Mouse (Mus musculus) macrophage (primary cell): ENCODE data around the gene Gm15217. TPM values are rescaled to one million over a fixed set of nuclear protein-coding genes. Genes with fewer than 3 reads are reported as not detected.

Experiments used
- H3K27ac ChIP-seq: fragments of 350-480 bp; formaldehyde crosslinking; 2 replicates; pipeline ENCODE4 v1.9.0; 2021
- H3K36me3 ChIP-seq: fragments of 350-480 bp; formaldehyde crosslinking; 2 replicates; pipeline ENCODE4 v1.9.0; 2021; ENCODE audit errors: inconsistent target
- H3K4me3 ChIP-seq: fragments of 350-480 bp; formaldehyde crosslinking; 2 replicates; pipeline ENCODE4 v1.9.0; 2021; ENCODE audit errors: inconsistent target
- H3K79me2 ChIP-seq: fragments of 350-480 bp; formaldehyde crosslinking; 2 replicates; pipeline ENCODE4 v1.9.0; 2021; ENCODE audit errors: inconsistent target
- WGBS: methylation state at CpG from one replicate; pipeline ENCODE4 v1.1.7; 2026; ENCODE audit warnings: inconsistent platforms; ENCODE audit not compliant: missing documents; 5-methylcytosine and 5-hydroxymethylcytosine counted together
- polyA plus RNA-seq: library from polyadenylated mRNA; stranded (reverse); fragments of 250-400 nt; gene quantifications from 3 replicates; pipeline ENCODE4 v1.2.4, GENCODE M21; 2018; ENCODE audit warnings: inconsistent platforms
- total RNA-seq, 78 experiments: library from RNA; depleted of rRNA; stranded (reverse); fragments of 250-400 nt; gene quantifications; 1 replicate in 9 of 78; 2 replicates in 24 of 78; 3 replicates in 43 of 78; 4 replicates in 2 of 78; pipeline ENCODE4 v1.2.4; 2018; ENCODE audit warnings: inconsistent platforms in 56 of 78

Gm15217 gene
- not detected for total RNA-seq (2018; cell fraction: chromatin; rRNA removed)
- not detected for total RNA-seq (2018; cell fraction: cytosol; rRNA removed)
- total RNA-seq (2018; cell fraction: nucleus; rRNA removed): not detected
- polyA plus RNA-seq: not detected in 3 replicates

DNA sequence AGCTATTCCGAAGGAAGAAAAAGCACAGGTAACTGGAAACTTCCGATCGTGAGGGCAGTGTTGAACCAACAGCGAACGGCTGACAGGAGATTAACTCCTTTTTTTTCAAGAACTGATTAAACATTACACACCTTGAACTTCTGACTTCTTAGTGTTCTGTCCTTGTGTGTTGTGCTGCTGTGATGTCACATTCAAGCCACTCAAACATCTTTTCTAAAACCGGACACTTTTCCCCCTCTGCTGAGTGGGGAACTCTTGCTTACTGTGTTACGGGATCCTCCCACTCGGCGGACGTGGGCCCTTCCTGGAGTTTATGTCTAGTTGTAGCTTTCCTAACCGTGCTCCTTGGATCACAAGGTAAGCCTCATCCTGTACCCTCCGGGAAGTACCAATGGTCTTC lies at the start of gene Gm15217:
Gene Gm15217 (plus strand): TSS at position 130 of the 400 bp plus-strand sequence.
- Histone ChIP-seq H3K27ac (no peak within 1 kb of the TSS), H3K79me2 (no peaks in the 10 kb centered on the region), H3K4me3 (no peak within 1 kb of the TSS), H3K36me3 (no peaks in the 10 kb centered on the region)
- 96% methylated on average over 12 of the region's 12 CpGs for WGBS

DNA sequence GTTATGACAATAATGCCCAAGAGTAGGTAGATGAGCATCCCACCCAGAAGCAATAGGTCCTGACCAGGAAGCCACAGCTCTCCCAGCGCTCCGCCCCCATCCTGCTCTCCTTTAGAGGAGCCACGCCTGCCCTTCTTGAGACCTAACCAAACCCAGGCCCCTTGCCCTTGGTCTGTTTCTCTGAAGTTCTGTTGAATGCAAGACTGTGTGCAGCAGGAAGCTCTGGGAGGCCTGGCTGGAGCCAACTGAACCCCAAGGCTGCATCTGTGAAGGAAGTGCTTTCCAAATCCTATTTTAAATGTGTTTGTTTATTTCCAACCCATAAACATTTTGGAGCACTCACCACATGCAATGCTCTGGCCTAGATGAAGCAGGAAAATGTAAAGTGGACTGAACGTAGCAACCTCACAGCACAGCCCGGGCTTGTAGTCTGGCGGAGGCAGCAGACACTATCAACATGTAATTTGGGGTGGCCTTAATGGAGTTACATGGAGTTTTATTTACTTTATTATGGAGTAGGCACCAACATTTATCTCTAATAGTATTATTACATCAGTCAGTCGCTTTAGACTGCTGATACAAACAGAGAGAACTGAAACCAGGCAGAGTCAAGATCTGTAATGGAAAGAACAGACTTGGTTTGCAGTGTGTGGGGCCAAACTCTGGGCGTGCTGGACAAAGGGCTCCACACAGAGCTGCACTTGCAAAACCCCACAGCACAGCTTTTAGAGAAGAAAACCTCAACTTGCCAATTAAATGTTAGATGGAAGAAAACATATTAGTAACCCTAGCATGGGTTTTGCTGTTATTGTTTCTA lies 45.6 kb upstream of the Gm15217 start:
- Histone ChIP-seq H3K79me2 (no peaks in the 10 kb centered on the region), H3K36me3 (no peaks in the 10 kb centered on the region), H3K27ac (no peak overlapping the region), H3K4me3 (no peak overlapping the region)
- 77% methylated on average over 8 of the region's 8 CpGs for WGBS

DNA sequence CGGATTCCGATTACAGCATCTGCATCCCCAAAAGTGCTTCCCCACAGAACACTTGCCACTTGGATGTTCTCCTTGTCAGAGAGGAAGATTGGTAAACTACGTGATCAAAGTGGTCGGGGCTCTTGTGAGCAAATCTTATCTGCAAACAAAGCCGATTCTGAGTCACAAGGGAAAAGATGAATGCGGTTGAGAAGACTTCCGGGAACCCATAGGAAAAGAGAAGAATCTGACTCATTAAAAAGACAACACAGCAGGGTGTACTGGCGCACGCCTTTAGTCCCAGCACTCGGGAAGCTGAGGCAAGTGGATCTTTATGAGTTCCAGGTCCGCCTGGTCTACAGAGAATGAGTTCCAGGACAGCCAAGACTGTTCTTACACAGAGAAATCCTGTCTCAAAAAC lies 40.4 kb upstream of the Gm15217 start:
- H3K79me2 ChIP-seq: no peaks in the 10 kb centered on the region
- H3K27ac ChIP-seq: no peak overlapping the region
- WGBS: 85% methylated on average over 11 of the region's 11 CpGs
- no peak overlapping the region for H3K4me3 ChIP-seq
- no peaks in the 10 kb centered on the region for H3K36me3 ChIP-seq

DNA sequence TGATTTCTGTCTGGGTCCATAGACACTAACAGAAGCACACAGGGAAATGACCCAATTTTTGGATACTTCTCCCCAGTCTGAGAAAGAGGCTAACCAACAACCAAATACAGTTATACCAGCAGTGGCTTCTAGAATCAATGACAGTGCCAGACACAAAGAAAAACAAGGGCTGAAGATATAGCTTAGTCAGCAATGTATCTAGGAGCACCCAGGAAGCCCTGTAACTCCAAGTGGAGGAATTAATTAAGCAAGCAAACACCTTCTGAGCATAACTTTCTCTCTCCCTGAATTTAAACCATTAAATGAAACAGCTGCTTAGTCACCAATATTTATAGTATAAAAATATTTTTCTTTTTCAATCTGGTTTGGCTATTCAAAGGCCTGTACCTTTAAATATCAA lies 34.5 kb upstream of the Gm15217 start:
- H3K36me3 ChIP-seq: no peaks in the 10 kb centered on the region
- no peak overlapping the region for H3K27ac ChIP-seq
- H3K79me2 ChIP-seq: no peaks in the 10 kb centered on the region

DNA sequence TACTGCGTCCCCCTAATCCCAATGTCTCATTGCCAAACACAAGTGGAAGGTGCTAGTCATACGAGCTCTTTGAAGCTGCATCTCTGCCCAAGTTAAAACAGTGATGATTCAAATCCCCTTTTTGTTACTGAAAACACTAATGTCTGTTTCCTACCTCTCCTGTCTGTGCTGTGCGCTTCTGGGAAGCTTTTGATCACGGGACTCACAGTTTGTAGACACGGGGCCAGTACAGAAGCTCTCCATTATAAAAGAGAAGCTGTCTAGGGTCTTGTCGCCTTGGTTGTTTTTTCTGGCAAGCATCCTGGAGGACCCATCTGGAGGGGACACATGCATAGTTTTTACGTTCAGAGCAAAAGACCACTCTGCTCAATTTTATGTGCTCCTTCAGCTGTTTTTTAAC lies 21.9 kb upstream of the Gm15217 start:
- Histone ChIP-seq H3K79me2 (no peaks in the 10 kb centered on the region), H3K27ac (no peak overlapping the region), H3K36me3 (no peaks in the 10 kb centered on the region), H3K4me3 (no peak overlapping the region)
- 86% methylated on average over 7 of the region's 7 CpGs for WGBS

More for the DNA sequence above, 34.5 kb upstream of the Gm15217 start:
- H3K4me3 ChIP-seq: no peak overlapping the region

DNA sequence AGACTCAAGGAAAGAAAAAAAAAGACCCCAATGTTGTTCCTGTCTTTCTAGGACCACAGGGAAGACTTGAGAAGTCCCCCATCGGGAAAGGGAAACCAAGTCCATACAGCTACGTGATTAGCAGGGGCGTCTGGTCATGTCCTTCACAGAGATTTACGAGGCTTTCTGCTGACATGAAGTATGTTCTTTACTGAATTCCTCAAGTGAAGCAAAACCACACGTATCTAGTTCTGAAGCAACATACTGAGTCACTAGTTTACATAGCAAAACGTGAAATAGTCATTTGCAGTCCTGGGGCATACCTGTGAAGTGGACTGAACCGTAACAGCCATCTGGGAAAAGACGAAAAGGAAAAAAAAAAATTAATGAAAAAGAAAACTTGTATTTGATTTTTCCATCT lies 21.5 kb upstream of the Gm15217 start:
- H3K36me3 ChIP-seq: no peaks in the 10 kb centered on the region
- WGBS: 69% methylated on average over 8 of the region's 8 CpGs
- H3K27ac ChIP-seq: no peak overlapping the region
- no peak overlapping the region for H3K4me3 ChIP-seq
- no peaks in the 10 kb centered on the region for H3K79me2 ChIP-seq

DNA sequence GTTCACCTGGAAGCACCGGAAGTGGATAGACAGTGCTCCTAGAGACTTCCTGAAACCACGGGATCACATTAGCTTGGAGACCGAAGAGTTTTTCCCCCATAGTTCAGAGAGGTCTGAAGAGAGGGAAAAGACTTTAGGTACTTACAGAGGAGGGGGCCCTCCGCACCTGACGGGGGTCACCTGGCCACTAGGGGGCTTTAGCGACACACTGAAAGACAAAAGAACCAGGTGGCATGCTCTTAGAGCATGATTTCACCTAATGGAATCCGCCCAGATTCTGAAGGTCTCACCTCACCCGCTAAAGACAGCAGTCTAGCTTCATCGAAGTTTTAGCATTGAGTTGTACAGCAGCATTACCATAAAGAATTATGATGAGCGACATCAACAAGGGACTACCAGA lies 16.0 kb upstream of the Gm15217 start:
- Histone ChIP-seq H3K79me2 (no peaks in the 10 kb centered on the region), H3K27ac (no peak overlapping the region), H3K4me3 (no peak overlapping the region), H3K36me3 (no peaks in the 10 kb centered on the region)
- WGBS: 42% methylated on average over 10 of the region's 10 CpGs

DNA sequence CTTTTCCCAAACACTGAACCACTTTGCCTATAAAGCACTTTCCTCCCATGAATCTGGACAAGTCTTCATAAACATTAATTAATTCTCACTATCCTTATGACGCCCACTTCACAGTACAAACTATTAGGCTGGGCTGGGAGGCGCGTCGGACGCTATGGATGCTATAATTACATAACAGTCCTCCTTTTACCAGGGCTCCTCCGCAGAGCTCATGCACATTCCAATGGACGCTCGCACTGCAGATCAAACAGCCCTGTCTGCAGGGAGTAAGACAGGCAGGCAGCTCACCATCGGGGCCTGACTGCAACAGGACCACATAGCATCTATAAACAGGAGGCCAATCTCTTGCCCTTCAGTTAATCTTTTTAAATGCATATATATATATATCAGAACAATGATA lies 6.8 kb upstream of the Gm15217 start:
- H3K4me3 ChIP-seq: no peak overlapping the region
- WGBS: 88% methylated on average over 9 of the region's 9 CpGs
- H3K79me2 ChIP-seq: no peaks in the 10 kb centered on the region
- H3K27ac ChIP-seq: no peak overlapping the region
- H3K36me3 ChIP-seq: no peaks in the 10 kb centered on the region

DNA sequence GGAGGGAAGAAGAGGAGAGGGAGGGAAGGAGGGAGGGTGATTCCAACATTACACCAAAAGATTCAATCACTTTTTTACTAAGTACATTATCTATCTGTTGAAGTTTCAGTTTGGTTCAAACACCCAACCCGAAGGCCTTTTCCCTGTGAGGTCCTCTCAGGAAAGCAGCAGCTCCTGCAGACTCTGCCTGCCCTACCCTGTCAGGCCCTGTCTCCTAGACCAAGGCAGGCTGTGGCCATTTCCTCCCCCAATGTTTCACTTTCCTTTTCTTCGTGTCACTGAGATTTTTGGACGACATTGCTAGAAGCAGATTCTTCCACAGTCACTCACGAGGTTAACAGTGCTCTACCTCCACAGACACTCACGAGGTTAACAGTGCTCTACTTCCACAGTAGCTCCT lies 3.4 kb upstream of the Gm15217 start:
- H3K79me2 ChIP-seq: no peaks in the 10 kb centered on the region
- no peak overlapping the region for H3K27ac ChIP-seq
- 19% methylated on average over 5 of the region's 5 CpGs for WGBS
- H3K4me3 ChIP-seq: no peak overlapping the region
- no peaks in the 10 kb centered on the region for H3K36me3 ChIP-seq

DNA sequence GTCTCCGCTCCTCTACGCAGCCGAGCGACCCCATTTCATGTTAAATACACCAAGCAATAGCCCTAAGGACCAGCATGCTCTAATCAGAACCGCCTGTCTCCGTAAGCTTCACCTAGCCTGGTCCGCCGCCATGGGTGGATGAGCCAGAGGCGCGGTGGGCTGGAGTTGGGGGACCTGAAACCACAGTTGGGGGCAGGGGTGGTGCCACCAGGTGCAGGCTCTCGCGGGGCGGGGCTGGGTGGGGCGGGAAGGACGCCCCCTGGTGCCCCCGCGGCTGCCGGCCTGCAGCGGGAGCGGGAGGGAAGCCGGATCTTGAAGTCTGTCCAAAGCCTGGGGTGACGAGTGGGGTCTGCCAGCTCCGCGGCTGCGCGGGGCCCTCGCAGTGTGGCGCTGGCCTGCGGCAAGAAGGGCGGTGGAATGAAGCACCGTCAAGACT lies 1.1 kb downstream of the Gm15217 start:
- Histone ChIP-seq H3K79me2 (no peaks in the 10 kb centered on the region), H3K4me3 (no peak overlapping the region), H3K36me3 (no peaks in the 10 kb centered on the region), H3K27ac (no peak overlapping the region)
- WGBS: 14% methylated on average over 29 of the region's 31 CpGs

DNA sequence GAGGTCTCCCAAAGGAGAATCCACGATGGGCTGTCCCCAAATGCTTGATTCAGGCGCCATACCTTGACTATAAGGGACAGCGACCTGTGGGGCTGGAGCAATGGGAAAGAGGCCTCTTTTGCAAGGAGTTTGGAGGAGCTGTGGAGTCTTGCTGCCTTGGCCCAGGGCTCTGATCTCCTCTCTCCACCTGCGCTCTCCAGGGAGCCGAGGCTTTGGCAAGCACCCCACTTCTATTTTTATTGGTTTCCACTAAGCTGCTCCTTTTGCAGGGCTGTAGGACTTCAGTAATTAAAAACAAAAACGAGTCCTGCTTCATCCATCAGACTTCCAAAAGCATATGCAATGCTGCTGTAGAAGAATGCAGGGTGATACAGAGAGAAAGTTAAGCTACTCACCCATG lies 2.2 kb downstream of the Gm15217 start:
- no peak overlapping the region for H3K4me3 ChIP-seq
- H3K27ac ChIP-seq: no peak overlapping the region
- H3K36me3 ChIP-seq: no peaks in the 10 kb centered on the region
- H3K79me2 ChIP-seq: no peaks in the 10 kb centered on the region
- WGBS: 71% methylated on average over 6 of the region's 6 CpGs

DNA sequence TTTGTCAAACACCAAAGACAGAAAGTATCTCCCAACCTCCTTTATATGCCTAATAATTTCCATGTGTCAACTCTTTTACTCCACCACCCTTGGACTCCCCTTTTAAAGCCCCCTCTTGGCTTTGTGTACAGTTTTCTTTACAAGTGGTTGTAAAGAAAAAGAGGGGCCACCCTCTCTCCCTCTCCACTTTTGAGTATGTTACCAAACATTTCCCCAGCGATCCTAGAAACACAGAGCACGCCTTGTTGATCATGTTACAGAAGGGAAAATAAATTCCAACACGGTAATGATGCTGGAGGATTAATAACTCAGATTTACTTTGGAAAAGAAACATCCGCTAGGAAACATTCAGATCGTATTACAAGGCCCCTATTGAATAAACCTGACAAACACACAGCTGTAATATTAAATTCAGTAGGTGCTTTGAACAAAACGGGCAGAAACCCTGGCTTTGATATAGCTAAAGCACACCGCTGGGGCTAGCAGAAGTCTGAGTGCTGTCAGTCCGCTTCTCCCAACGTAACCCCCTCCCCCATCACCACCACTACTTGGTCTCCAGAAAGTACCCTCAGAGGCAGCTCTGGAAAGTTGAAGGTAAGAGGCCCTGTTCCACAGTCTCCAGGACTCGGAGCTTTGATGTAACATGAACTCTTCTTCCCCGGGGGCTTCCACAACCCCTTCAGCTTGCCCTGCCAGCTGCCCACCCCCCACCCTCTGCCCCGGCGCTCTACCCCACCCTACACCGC lies 5.9 kb downstream of the Gm15217 start:
- Histone ChIP-seq H3K36me3 (no peaks in the 10 kb centered on the region), H3K27ac (no peak overlapping the region), H3K79me2 (no peaks in the 10 kb centered on the region), H3K4me3 (no peak overlapping the region)
- 55% methylated on average over 14 of the region's 14 CpGs for WGBS

DNA sequence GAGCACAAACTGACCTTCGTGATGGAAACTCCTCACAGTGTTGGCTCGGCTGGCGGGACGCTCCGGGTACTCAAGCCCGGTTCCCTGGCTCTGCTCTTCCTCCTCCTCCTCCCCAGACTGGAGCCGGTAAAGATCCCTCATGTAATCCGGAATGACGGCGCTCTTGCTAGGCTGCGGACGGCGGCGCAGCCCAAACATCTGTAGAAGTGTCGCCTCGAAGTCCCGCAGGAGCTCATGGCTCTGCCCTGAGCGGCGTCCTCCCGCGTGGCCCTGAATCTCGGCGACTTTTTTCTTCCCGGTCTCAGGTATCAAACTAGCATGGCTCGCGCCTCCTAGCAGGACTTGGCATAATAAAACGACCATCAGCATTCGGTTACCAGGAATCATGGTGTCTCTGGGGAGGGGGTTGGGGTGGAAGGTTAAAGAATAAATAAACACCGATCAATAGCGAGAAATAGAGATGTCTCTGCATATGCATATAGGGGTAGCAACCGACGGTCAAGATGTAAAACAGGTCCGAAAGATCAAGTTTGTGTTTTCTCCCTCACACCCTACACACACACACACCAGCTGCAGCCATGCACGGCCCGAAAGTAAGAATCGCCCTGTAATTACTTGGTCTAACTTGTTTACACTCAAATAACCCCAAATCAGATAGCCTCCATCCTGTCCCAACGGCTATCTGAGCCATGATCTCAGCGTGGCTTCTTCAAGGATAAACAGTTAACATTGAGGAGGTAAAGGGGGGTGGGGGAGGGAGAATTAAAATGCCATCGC lies 6.7 kb downstream of the Gm15217 start:
- Histone ChIP-seq H3K79me2 (no peaks in the 10 kb centered on the region), H3K36me3 (no peaks in the 10 kb centered on the region), H3K27ac (no peak overlapping the region), H3K4me3 (no peak overlapping the region)
- 6% methylated on average over 39 of the region's 39 CpGs for WGBS

DNA sequence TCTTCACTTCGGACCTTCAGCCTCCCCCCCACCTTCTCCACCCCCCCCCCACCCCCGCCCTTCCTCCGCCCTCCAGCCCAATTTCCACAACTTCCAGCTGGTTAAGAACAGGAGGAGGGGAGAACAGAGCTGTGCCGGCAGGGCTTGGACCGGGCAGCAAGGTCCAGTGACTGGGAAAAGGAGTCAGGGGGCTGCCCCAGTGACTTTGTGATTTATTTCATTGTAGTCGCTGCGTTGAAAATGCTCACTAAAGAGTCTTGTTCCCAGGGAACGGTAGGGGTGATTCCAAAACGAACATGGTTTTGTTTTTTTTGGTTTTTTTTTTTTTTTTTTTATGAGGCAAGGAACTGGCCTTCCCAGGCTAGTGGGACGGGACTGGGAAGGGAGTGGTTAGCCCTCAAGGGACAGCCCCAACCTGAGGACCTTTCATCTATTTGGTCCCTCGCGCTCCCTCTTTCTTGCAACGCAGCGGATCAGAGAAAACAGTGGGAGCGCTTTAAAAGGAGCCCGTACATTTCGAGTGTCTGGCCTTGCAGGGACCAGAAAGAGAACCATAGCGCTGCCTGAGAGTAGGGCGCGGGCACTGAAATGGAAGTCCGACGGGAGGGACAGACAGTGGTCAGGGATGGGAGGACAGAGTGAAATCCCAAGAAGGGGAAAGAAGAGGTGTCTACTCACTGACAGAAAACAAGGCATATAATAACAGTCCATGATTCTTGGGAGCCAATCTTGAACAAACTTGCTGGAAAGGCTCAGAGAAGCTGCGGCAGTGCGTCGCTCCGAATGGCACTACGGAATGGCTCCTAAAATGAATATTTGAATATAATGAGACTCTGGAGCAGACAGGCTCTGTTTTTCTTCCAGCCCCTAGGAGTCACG lies 7.5 kb downstream of the Gm15217 start:
- H3K4me3 ChIP-seq: no peak overlapping the region
- H3K27ac ChIP-seq: no peak overlapping the region
- 6% methylated on average over 26 of the region's 28 CpGs for WGBS
- H3K36me3 ChIP-seq: no peaks in the 10 kb centered on the region
- no peaks in the 10 kb centered on the region for H3K79me2 ChIP-seq
